Mouse (Mus musculus): ENCODE measurements at regions not wholly inside any gene's neighbourhood (a gene's known extent, or its start where the extent isn't known, plus 50 kb on each side); places are given as distances from the start of the nearest gene placed in this dataset.

DNA sequence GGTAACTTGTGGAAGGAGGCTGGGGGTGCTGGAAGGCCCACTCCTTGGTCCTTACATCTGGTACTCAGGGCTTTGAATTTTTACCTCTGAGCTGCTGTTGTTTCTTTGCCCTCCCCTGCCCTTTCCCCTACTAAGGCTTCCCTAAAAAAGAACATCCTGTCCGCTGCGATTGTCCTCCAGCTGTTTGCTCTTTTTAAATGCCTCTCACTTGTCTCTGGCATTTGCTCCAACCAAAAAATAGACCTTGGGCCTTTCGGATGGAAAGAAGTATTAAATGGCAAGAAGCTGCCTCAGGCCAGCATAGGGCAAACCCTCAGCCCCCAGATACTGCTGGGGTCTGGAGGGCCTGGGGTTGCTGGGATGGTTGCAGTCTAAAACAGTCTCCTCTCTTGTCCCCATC, 59.1 kb upstream of the Hes1 start:
- no peak for TF ChIP-seq MAX (IDR thresholded peaks at IDR 0.05; ENCODE audit: low read depth)
- TF ChIP-seq POLR2A (IDR thresholded peaks at IDR 0.05; ENCODE audit: insufficient read length, low read depth): no peak
- TF ChIP-seq E2F4 (IDR thresholded peaks at IDR 0.05; ENCODE audit: insufficient read depth): no peak
- no peak for TF ChIP-seq REST (IDR thresholded peaks at IDR 0.05; ENCODE audit: insufficient read depth, insufficient read length)
- no peak for TF ChIP-seq TCF12 (IDR thresholded peaks at IDR 0.05; ENCODE audit: insufficient read depth, poor library complexity, severe bottlenecking)
